Mouse (Mus musculus) liver, embryonic 14.5 days (tissue): Measurements from ENCODE around the gene Bmpr2.

Source experiments
- CTCF ChIP-seq: IDR thresholded peaks from 2 replicates; pipeline ENCODE4 v1.5.1; 2016; ENCODE audit warnings: antibody characterized with exemption, low read depth, control low read depth
- EP300 ChIP-seq: IDR thresholded peaks from 2 replicates; pipeline ENCODE4 v1.6.1; 2016; ENCODE audit warnings: antibody characterized with exemption, low read depth

GRCm38 (mm10) chr1:59902634-59903033 lies 139.4 kb downstream of the Bmpr2 start:
- TF ChIP-seq CTCF (no peak), EP300 (no peak)
